Mouse (Mus musculus): ENCODE results near the gene Iqca. TPM values are rescaled to one million over a fixed set of nuclear protein-coding genes. Genes with fewer than 3 reads are reported as not detected.

The Iqca gene
- polyA plus RNA-seq, 1 experiment from 2014 or later: 0.07 TPM

DNA sequence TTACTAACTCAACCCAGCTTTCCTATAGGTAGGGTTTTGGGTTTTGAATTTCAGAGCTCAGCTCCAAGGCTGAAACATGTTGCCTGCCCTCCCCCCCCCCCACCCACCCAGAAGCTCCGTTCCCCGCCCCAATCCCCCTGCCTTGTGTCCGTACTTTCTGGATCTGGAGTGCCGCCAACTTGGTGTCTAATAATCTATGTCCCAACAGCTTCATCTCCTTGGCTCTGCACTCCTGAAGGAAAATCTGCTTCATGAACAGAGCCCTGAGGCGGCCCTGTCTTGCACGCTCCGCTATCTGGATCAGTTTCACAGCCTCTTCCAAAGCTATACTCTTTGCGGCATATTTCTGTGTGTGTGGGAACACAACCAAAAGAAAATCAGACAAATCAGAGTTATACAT is 13.5 kb downstream of the Iqca start:
- no peak for DNase-seq (ENCODE audit: low spot score)

DNA sequence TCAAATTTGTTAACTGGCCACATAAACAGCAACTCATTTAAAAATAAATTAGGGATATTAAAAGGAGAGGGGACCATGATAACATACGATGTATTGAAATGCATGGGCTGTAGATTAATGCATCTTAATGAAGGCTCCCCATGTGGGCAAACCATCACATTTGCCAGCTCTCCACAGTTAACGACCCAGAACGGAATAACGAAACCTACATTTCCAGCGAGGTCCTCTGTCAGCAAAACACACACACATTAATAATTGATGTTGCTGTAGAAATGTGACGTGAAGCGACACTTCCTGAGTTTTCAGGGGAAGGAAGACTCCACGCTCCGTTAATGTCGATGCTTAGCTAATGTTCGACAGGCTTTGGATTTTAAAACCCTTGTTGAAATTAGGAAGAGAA is 20.8 kb downstream of the Iqca start:
- no peak for DNase-seq (ENCODE audit: low spot score)

DNA sequence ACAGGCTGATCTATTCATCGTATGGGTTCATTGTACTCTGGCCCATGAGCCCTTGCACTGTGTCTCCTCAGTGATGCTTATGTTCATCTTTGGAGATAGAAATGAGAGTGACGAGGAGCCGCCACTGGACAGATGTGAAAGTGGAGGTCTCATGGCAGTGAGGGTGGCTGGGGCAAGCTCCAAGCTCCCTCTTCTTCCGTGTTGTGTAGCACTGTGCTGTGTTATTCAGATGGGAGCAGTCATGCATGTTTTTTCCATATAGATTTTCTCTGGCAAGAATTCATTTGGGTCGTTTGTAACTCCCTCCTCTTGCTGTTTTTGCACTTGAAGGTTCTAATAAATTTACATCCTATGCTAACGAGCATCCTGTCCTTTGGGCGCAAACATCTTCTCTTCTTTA is 21.2 kb downstream of the Iqca start:
- DNase-seq (ENCODE audit: low spot score): no peak

DNA sequence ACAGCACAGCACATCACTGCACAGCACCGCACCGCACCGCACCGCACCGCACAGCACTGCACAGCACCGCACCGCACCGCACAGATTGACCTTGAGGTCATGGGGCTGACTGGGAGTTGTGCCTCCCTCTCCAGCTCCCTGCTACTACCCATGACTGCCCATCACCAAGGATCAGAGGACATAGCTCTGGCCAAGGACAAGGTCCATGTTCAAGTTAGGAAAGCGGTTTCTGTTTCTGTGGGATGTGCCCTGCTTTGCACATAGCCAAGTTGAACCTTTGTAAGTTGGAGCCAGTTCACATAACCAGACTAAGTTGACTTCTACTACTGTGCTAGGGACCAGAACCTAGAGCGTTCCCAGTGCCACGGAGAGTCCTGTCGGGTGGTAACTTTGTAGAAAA is 28.6 kb downstream of the Iqca start:
- no peak for DNase-seq (ENCODE audit: low spot score)

DNA sequence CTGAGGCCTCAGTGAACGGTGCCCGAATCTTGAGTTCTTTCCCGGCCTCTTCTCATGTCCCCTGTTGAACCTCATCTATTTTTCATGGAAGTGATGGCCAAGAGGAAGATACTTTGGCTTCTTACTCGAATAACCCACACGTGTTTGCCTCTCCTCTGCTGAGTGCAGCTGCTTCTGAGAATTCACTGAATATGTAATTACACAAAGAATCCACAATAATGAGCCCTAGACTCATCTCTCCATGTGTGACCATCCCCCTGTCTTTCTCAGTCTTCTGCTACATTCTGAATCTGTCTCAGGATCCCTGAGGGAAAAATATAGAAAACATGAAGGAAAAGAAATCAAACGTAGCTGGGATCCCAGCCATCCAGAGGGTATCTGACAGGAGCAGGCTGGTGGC is 32.5 kb downstream of the Iqca start:
- DNase-seq (ENCODE audit: low spot score): no peak

DNA sequence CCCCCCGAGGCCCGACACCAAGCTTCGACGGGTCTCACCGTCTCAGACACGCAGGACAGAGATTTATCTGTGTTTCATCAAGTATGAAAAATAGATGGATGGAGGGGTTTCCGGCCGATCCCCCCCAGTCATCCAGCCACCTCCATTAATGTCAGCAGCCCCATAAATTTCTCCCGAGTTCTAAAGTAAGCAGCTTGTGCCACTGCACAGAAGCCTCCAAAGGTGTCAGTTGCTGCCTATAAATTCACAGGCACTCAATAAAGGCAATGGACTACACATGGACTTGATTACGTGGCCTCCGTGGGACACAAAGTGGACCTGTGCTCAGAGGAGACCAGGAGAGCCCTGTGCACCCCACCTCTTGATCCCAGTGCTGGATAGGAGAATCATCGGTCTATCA is 34.0 kb downstream of the Iqca start:
- no peak for DNase-seq (ENCODE audit: low spot score)

DNA sequence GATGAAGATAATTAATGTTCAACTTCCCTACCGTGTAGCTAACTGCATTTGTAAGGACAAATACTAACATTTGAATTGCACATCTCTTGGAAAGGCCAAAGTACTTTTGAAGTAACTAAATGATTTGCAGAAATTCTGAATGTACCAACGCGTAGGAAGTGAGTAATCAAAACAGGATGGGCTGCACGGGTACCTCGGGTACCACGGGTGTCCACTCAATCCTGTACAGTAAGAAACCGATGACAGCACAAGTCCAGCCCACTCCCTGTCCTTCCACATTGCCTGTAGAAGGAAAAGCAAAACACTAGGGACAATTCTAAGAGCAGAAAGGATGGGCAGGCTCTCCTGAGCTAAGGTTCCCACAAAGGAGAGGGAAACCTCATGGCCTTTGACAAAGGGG is 36.0 kb downstream of the Iqca start:
- no peak for DNase-seq (ENCODE audit: low spot score)

DNA sequence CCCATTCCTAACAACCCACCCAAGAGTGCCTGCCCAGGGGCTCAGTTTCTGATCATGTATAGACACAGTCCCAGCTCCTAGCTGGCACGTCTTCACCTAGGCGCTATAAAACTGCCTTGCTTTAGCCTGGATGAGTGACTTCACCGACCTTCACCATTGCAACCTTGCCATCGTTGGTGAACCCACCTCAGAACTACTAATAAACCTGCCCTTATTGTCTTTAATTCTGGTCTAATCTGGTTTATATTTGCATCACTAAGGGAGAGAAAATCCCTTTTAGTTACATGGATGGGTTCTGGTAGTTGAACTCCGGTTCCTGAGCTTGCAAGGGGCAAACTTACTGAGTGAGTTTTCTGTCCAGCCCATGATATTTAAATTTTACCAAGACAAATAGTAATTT is 38.6 kb downstream of the Iqca start:
- no peak for DNase-seq (ENCODE audit: low spot score)

DNA sequence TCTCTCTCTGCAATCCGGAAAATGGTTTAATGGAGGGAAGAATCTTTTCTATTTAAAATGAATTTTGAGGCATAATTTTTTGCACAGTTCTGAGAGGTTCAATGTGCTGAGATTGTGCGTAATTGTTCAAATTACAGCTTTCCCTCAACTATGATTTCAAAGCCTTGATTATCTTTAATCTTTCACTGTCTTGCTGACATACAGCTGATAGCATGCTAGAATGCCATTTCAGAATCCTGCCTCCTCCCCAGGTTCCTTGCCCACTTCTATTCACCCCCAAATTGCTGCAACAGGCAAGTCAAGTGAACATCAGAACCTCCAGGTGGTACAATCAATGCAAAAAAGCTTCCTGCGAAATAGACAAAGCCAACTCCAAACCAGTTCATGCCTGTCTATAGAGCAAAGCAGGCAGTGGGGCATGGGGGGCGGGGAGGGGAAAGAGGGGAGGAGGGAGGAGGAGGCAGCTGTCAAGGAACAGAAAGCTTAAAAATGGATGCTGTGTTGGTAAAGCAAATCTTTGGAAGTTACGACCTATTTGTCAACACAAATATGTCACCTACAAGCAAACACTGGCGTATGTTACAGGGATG is 39.5 kb downstream of the Iqca start:
- DNase-seq (ENCODE audit: low spot score): no peak

DNA sequence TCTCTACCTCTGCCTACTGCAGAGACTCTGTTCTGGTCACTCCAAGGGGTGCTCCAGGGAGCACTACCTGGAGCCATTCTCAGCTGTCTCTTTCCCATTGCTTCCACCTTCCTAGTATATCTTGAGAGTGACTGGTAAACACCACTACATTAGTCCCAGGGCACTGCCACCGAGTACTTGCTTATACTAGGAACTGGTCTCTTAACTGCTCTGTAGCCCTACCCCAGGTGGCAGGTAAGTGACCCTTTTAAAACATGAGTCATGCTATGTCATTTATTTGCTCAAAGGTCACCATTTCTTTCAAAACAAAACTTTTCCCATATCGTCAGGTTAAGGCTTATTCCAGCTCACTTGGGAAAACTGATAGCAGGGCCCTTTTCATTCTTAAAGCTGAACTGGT is 40.5 kb downstream of the Iqca start:
- DNase-seq (ENCODE audit: low spot score): no peak

DNA sequence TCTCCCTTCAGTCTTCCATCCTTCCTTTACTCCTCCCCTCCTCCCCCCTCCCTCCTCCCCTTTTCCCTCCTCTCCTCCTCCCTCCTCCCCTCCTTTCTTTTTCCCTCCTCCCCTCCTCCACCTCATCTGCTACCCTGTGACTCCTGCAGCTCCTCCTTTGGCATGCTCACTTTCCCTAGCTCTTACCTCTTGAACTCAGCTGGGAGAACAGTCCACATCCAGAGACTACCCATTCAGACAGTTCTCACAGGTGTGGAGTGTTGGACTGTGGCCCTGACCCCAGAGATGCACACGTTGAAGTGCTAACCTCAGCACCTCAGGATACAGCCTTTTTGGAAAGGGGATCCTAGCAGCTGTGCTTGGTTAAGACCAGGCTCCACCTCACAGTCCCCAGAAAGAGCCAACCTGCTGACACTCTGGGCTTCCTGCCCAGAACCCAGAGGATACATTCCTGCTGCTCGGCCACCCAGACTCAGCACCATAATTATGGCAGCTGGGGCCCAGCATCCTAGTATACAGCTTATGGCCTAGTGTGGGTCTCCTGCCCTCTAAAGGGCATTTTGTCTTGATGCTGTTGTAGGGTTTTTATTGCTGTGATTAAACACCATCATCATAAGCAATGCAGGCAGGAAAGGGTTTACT is 41.9 kb downstream of the Iqca start:
- DNase-seq (ENCODE audit: low spot score): no peak

DNA sequence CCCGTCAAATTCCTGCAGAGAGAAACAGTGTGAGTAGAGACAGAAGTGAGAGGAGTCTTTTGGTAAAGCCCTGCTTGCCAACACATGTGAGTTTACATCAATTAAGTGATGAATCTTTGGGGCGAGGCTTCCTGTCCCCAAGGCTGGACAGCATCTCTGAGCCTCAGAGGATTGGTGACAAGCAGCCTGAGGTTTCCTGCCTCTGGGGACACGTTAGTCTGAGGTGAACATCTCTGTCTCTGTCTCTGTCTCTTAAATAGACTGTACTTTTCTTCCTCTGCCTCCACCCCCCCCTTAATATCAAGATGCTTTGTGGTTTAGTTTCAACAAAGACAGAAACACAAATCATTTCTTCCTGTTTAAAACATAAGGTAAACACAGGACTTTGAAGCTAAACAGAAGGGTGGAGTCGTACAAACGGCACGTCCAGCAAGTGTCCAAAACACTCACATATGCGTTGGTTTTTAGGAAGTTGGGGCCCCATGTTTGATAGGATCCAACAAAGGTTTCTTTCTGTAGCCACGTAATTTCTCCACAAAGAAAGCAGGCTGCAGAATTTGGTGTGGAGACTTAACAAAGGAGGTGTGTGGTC is 49.2 kb downstream of the Iqca start:
- no peak for DNase-seq (ENCODE audit: low spot score)

DNA sequence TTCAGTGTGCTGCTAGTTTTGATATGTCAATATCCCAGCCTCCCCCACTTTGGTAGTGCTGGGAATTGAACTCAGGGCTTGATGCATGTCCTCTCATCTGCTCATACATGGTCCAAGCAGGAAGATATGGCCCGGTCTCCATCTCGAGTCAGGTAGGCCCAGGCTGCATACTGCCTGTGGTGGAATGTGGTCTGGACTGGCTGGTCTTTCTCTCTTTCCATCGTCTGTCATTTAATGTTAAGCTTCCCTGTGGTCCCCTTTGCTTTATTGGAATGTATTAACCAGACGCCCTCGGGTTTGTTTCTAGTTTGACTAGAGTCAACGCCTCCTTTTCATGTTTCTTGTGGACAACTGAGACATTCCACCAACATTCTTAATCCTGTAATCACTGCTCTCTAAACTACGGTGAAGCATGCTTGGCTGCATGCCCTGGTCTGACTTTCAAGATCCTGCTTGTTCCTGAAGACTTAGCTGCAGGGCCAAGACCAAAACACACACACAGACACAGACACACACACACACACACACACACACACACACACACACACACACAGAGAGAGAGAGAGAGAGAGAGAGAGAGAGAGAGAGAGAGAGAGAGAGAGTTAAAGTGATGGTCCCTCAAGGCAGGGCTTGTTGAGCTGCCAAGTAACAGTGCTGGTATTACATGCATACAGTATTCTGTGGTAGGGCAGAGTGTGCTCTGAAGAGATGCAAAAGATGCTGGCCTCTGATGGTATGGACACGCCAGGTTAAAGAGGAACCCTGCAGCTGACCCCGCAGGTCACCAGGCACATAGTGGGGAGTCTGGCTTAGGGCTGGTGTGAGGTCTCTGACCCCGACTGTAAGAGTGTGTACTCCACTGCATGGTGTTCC is 52.6 kb downstream of the Iqca start:
- no peak for DNase-seq (ENCODE audit: low spot score)

DNA sequence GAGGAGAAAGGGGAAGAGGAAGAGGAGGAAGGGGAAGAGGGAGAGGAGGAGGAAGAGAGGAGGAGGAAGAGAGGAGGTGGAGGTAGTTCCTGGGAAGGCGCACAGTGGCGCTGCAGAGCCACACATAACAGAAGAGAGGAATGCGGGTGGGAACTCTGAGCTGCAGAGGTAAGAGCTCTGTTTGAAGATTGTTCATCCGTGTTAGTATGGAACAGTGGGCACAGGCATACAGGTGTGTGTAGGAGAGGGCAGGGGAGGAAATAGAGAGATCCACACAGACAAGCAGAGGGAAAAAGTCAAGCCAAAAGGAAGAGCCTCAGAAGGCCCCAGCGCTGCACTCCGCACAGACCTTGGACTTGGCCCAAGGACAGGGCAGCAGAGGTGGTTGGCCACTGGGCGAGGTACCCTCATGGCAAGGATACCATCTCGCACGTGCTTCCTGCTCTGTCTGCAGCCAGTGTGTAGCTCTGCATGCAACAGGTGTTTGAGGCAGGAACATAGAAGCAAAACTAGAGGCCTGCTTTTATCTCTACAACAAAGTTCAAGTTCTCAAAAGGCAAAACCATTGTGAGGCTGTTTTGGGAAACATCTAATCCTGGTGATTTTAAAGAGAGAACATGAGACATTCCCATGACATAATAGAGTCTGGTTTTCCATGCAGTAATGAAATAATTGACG is 60.2 kb downstream of the Iqca start:
- DNase-seq (ENCODE audit: low spot score): no peak

DNA sequence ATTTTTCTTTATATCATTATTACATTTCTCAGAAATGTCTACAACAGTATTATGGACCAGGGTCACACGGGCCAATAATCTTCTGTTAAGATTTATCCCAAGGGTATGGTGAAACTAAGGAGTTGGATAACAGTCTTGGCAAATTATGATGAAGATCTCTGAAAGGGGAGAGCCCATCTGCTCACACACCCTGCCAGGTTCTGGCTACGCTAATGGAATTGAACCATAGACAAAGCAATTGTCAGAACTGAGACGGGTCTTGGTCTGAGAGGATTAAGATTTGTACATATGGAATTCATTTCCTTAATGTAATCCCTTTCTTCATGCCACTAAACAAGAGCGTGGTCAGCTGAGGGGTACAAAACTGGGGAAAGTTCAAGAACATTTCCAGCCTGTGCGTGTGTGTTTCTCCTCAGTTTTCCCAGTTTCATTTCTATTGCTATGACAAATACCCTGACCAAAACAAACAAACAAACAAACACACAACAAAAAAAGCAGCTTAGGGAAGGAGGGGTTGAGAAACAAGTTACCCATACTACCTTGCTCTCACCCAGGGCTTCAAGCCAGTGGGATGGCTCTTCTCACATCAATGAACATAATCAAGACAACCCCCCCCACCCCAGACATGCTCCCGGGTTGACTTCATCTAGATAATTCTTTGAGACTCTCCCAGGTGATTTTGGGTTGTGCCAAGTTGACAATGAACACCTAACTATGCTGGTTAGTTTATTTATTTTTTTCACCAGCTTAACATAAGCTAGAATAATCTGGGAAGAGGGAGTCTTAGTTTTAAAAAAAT is 64.8 kb downstream of the Iqca start:
- DNase-seq (ENCODE audit: low spot score): no peak

DNA sequence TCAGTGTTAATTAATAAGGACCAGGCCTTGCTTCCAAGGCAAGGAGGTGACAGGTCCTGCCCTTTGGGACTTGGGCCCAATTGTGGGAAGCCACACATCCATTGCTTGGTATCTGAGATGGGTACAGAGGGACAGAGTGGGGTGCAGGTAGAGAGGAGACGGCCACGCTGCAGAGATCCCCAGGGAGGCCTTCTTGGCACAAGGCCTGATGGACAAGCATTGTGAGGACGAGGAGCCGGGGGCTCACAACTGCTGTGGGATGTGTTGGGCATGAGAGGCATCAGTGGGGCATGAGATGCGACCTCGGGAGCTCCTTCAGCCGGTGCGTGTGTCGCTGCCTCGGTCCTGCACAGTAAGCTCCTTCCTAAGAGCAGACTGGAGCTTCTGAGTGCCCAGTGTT is 66.7 kb downstream of the Iqca start:
- DNase-seq (ENCODE audit: low spot score): no peak

DNA sequence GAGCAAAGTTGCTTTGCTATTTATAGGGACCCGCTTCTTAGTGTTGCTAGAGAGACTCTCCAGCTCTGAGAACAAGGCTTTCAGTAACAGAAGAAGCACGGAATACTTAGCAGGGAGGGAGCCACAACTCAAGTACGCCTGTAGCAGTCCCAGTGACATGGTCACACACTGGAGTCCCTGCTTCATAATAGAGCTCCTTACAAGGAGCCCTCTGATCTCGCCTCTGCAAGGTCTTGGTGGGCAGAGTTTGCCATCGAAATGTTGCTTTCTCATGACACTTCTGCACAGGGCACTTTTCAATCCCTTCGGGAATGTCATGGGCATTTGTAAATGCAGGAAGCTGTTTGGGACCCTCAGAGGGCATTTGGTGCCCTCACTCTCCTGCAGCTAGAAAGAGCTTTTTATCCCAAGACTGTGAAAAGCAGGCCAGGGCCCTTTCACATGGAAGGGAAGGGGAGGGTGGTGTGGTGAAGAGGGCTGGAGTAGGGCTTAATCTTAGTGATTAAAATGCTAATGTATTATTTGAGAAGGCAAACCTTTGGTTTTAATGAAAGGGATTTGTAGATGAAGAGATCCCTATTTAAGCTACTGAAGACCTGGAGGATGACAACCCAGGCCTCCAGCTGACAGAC is 67.6 kb downstream of the Iqca start:
- DNase-seq (ENCODE audit: low spot score): no peak

DNA sequence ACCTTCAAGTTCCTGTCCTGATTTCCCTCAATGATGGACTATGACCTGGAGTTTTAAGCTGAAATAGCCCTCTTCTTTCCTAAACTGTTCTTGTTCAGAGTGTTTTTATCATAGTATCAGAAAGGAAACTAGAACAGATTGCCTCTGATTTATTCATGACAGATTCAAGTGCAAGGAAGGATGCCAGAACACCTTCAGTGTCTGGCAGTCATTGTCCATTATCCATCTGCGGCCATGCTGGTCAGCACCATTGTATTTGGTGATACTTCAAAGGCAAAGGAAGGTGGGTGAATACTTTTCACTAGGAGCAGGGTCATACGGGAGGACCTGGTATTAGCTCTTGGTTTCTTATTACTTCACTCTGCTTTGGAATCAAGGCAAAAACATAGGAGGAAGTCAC is 76.9 kb downstream of the Iqca start:
- DNase-seq (ENCODE audit: low spot score): no peak

DNA sequence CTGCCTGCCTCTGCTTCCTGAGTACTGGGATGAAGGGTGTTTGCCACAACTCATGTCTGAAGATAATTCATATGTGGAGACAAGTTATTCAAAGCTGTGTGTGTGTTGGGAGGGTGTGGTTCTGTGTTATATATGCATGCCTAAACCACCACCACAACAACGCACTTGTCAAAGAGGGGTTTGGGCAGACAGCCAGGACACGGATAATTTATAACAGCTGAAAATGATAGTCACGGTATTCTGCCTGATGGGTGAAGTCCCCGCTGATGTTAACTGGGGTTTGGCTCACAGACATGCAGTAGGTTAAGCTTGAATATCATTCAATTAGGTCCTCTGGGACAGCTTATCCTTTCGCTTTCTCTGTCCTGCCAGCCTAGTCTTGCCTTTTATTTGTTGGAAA is 78.4 kb downstream of the Iqca start:
- no peak for DNase-seq (ENCODE audit: low spot score)

DNA sequence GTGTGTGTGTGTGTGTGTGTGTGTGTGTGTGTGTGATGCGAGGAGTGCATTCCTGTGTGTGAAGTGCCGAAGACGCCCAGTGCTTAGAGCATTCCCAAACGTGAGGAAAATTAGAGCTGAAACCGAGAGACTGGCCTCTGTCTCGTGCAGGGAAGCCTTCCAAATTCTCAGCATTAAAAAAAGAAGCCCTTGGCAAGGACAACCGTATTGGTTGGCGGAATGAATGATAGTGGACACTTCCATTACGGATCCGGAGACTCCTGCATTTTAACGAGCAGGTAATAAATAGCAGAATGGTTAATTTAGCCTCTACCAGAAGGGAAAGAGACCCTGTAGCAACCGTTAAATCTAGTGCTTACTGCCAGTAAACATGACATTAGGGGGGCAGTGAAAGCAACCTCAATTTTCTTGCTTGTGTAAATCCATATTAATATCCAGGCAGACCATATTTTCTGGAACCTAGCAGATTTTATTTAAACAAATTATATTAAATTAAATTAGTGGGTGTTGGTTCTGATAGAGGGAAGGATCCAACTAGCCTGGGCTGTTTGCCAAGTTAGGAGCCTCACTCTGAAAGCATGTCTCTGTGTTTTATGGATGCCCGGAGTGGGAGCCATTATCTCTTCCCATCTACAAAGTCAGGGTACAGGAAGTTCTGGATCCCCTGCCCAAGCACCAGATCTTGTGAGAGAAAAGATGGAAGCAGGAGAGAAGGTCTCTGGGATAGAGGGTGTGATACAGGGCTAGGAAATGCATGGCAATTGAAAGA is 81.2 kb downstream of the Iqca start:
- no peak for DNase-seq (ENCODE audit: low spot score)

Data from thymus, postnatal 0 days (tissue).